Mouse (Mus musculus): ENCODE data around the gene BC053393. TPM values are rescaled to one million over a fixed set of nuclear protein-coding genes. Genes with fewer than 3 reads are reported as not detected.

BC053393 gene
- polyA plus RNA-seq (2012; rRNA removed; ENCODE audit: low replicate concordance), result not detected in 2 replicates

GRCm38 (mm10) chr11:46571327-46571726, at the start of gene BC053393:
TSS of gene BC053393 (plus strand) at chr11:46571536.

DNA sequence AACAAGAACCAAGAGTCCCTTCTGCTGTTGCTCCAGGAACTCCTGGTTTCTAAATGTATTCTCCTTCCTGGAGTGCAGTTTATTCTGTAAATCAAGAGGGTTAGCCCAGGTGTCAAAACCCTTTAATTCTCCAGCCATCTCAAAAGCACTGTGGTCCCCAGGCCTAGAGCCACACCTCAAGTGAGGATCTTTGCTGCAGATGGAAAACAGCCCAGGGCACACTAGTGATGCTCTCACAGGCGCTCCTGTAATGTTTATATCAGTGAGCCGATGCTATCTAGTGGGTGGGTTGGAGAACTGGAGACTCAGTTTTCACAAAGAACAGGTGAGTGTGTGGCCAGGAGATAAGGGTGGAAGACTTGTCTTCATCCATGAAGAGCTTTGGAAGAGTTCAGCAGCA, 47.4 kb upstream of the BC053393 start, which contains the start of gene Gm12169:
Gene Gm12169 (plus strand): TSS at position 301 of the 400 bp plus-strand sequence.

DNA sequence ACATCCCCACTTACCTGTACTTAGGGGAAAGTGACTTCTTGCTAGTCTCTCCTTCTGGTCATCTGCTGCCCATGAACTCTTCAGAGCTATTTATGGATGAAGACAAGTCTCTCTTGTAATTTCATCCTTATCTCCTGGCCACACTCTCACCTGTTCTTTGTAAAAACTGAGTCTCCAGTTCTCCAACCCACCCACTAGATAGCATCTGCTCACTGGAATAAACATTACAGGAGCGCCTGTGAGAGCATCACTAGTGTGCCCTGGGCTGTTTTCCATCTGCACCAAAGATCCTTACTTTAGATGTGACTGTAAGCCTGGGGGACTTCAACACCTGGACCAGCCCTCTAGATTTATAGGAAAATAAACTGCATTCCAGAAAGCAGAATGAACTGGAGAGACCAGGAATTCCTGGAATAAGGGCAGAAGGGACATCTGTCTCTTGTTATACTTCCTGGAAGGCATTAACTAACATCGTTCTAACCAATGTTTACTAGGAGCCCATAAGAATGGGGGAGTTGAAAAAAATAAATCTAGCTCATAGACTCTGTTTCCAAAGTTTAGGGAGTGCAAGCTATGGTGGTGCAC, 58.0 kb downstream of the BC053393 start, which contains the start of gene Dppa1:
Gene Dppa1 (minus strand): TSS at position 51 of the 585 bp plus-strand sequence.

Other genes with a start within 250 kb of the BC053393 start
- 0.46 and 0.62 TPM in 2 replicates for gene Itk, start 182.0 kb upstream of the BC053393 start, polyA plus RNA-seq (2012; rRNA removed; ENCODE audit: low replicate concordance)
- 0.05 TPM in 1 of 2 replicates, not detected in the other for gene Fam71b, start 175.0 kb upstream of the BC053393 start, polyA plus RNA-seq (2012; rRNA removed; ENCODE audit: low replicate concordance)
- gene Med7, start 134.6 kb upstream of the BC053393 start, polyA plus RNA-seq (2012; rRNA removed; ENCODE audit: low replicate concordance), result 11.0 and 24.6 TPM in 2 replicates
- 0.13 and 0.58 TPM in 2 replicates for gene Havcr2, start 116.6 kb upstream of the BC053393 start, polyA plus RNA-seq (2012; rRNA removed; ENCODE audit: low replicate concordance)
- gene Gm12169, start 47.3 kb upstream of the BC053393 start, polyA plus RNA-seq (2012; rRNA removed; ENCODE audit: low replicate concordance), result not detected in 2 replicates
- not detected in 2 replicates for gene Dppa1, start 57.7 kb downstream of the BC053393 start, polyA plus RNA-seq (2012; rRNA removed; ENCODE audit: low replicate concordance)
- gene Timd2, start 135.5 kb downstream of the BC053393 start, polyA plus RNA-seq (2012; rRNA removed; ENCODE audit: low replicate concordance), result 1.0 TPM in 1 of 2 replicates, not detected in the other
- 0.09 TPM in 1 of 2 replicates, not detected in the other for gene Havcr1, start 163.5 kb downstream of the BC053393 start, polyA plus RNA-seq (2012; rRNA removed; ENCODE audit: low replicate concordance)
- 1.7 and 1.8 TPM in 2 replicates for gene Timd4, start 239.3 kb downstream of the BC053393 start, polyA plus RNA-seq (2012; rRNA removed; ENCODE audit: low replicate concordance)

Measured in subcutaneous adipose tissue, adult 2 months (tissue).